Mouse (Mus musculus) forebrain, postnatal 0 days (tissue): ENCODE data around the gene Tmem135. TPM values are rescaled to one million over a fixed set of nuclear protein-coding genes. Genes with fewer than 3 reads are reported as not detected.

Experiments
- ATAC-seq: fragments of 200-750 bp; cut with Nextera tagmentation; 2 replicates; pipeline ENCODE4 v1.8.0; 2017; ENCODE audit warnings: mild to moderate bottlenecking, moderate library complexity
- DNase-seq: peaks from one replicate; pipeline ENCODE4 v3.0.0-alpha.2; 2015
- H3K27ac ChIP-seq: fragments of 300-500 bp; sonication (generic); 2 replicates; pipeline ENCODE4 v1.5.1; 2014; ENCODE audit warnings: low read depth, mild to moderate bottlenecking, antibody characterized with exemption, low read length, moderate library complexity, mixed read lengths
- H3K27me3 ChIP-seq: fragments of 300-500 bp; sonication (generic); 2 replicates; pipeline ENCODE4 v1.6.1; 2014; ENCODE audit warnings: mild to moderate bottlenecking, low read length, mixed read lengths; ENCODE audit not compliant: insufficient read depth
- H3K36me3 ChIP-seq: fragments of 300-500 bp; sonication (generic); 2 replicates; pipeline ENCODE4 v1.6.1; 2014; ENCODE audit warnings: mild to moderate bottlenecking, moderate library complexity; ENCODE audit not compliant: insufficient read depth
- H3K4me1 ChIP-seq: fragments of 300-500 bp; sonication (generic); 2 replicates; pipeline ENCODE4 v1.6.1; 2014; ENCODE audit warnings: antibody characterized with exemption; ENCODE audit not compliant: insufficient read depth
- H3K4me2 ChIP-seq: fragments of 300-500 bp; sonication (generic); 2 replicates; pipeline ENCODE4 v1.6.1; 2014; ENCODE audit warnings: low read depth, mild to moderate bottlenecking, moderate library complexity
- H3K4me3 ChIP-seq: fragments of 300-500 bp; sonication (generic); 2 replicates; pipeline ENCODE4 v1.5.1; 2014; ENCODE audit warnings: low read depth, low read length, mixed read lengths
- H3K9ac ChIP-seq: fragments of 300-500 bp; sonication (generic); 2 replicates; pipeline ENCODE4 v1.6.1; 2014; ENCODE audit warnings: mild to moderate bottlenecking
- H3K9me3 ChIP-seq: fragments of 300-500 bp; sonication (generic); 2 replicates; pipeline ENCODE4 v1.6.1; 2016; ENCODE audit warnings: low read length
- CTCF ChIP-seq: sonication (generic); IDR thresholded peaks from 2 replicates; pipeline ENCODE4 v1.5.1; 2016; ENCODE audit warnings: antibody characterized with exemption, control low read depth, low read depth
- WGBS: fragments of 180-500 bp; shearing (Covaris S2); extraction: QIAGEN DNeasy Blood & Tissue Kit; methylation state at CpG from one replicate; pipeline ENCODE4 v1.1.7; 2014; 5-methylcytosine and 5-hydroxymethylcytosine counted together
- microRNA-seq, 2 experiments: library from miRNA; unstranded; fragments of <30 nt; microRNA quantifications; one replicate each; pipeline ENCODE4; 2016
- polyA plus RNA-seq: library from polyadenylated mRNA; unstranded; fragments of >200 nt; fragmentation: Nextera tagmentation; extraction: Ambion mirVana; gene quantifications from 2 replicates; pipeline ENCODE4 v1.2.1, GENCODE M21; 2015
- total RNA-seq: library from RNA; depleted of rRNA; stranded (reverse); fragments of >200 nt; gene quantifications from 2 replicates; pipeline ENCODE4 v1.2.3, GENCODE M21; 2014; rRNA removed

The Tmem135 gene
- total and polyA plus RNA-seq, 2 experiments from 2014 or later: 23.2 to 27.9 TPM

DNA sequence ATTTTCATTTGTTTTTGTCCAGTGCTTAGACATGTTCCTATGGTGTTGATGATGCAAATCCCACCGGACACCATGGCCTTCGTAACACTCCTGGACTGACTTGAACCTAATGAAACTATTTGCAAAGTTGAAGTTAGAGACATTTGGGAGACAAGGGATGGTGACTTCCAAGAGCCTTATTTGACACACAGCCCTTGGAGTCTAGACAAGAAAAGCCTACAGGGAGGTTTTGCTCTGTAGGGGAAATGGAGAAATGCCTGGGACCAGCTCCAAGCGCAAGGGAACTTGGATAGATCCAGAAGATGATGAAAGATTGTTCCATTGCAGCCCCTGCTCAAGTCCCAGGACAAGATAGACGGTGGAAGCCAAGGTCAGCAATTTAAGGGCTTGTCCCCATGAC is 304.3 kb downstream of the Tmem135 start:
- Histone ChIP-seq H3K27ac (no peak overlapping the region), H3K4me2 (no peak overlapping the region), H3K9me3 (no peaks in the 10 kb centered on the region), H3K36me3 (no peaks in the 10 kb centered on the region), H3K4me1 (no peaks in the 10 kb centered on the region), H3K27me3 (no peaks in the 10 kb centered on the region), H3K4me3 (no peak overlapping the region), H3K9ac (no peak overlapping the region)
- no peak for ATAC-seq
- TF ChIP-seq CTCF: no peak
- 93% methylated on average over 4 of the region's 4 CpGs for WGBS
- DNase-seq: no peak

Small RNA genes lying within 50 kb of the gene (microRNA-seq; reads per million reads assigned to microRNA genes)
- gene Gm22171 (0 reads per million in 2 experiments), gene Gm24659 (0 reads per million in 2 experiments)

Other genes starting within 250 kb of the Tmem135 start
- gene Fzd4, start 133 bp upstream of the Tmem135 start, total RNA-seq: 3.1 and 3.8 TPM in 2 replicates
- gene Fzd4, start 133 bp upstream of the Tmem135 start, polyA plus RNA-seq: 1.3 and 1.5 TPM in 2 replicates
- gene Prss23, start 123.0 kb upstream of the Tmem135 start, total RNA-seq: 9.0 and 18.1 TPM in 2 replicates
- gene Prss23, start 123.0 kb upstream of the Tmem135 start, polyA plus RNA-seq: 9.7 and 11.5 TPM in 2 replicates
- 11.8 and 15.6 TPM in 2 replicates for gene Me3, start 228.2 kb upstream of the Tmem135 start, total RNA-seq
- gene Me3, start 228.2 kb upstream of the Tmem135 start, polyA plus RNA-seq: 14.7 and 15.1 TPM in 2 replicates